In the genomic region with DNA sequence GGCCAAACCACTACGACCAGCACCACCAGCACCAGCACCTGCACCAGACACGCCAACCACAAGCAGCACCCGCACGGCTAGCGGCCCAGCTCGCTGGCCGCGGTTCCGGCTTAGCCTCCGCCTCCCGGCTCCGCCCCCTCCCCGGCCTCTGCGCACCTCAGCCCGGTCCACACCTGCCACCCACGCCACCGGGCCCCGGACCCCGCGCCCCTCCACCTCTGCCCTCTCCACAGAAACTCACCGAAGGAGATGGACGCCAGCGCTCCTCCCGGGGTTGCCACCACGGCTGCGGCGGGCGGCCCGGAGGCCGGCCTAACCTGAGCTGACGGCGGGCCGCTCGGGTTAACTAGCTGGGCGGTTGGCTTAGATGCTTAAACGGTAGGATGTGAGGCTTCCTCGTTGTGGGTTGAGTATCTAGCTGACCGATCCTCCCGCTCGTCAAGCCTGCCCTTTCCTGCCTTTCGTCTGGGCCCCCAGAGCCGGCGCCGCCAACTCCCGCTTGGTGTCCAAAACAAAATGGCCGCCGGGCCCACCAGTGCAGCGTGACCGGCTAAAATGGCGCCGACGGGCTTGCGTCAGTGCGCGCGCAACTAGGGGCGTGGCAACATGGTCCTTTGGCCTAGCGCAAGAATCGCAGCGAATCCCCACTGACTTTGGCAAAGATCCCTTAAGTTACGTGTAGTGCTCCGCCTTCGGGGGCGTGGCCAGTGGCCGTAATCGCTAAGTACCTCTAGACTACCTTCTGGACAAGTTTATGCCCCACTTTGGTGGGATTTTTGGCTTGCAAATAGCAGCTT, we compare ENCODE assay signal across 8 mouse cellular contexts. TPM values are rescaled to one million over a fixed set of nuclear protein-coding genes. Genes with fewer than 3 reads are reported as not detected.
A peak's percentile ranks its signal among the peaks of the same experiment; 100 is the strongest.
DNase-seq lines count a peak whose midpoint lies in the region; ATAC-seq and TF ChIP-seq lines count a peak whose summit lies in the region.

Chtop (minus strand) TSS at position 549 of the 797 bp plus-strand sequence.

- under 1% methylated on average over 49 of the region's 66 CpGs for WGBS in embryonic facial prominence, embryonic 14.5 days
- WGBS in heart, adult 2 months = under 1% methylated on average over 66 of the region's 66 CpGs
- under 1% methylated on average over 66 of the region's 66 CpGs for WGBS in limb, embryonic 13.5 days
- WGBS in midbrain, embryonic 16.5 days = under 1% methylated on average over 65 of the region's 66 CpGs

- H3K9ac ChIP-seq in embryonic facial prominence, embryonic 14.5 days (ENCODE audit: low read depth, low read length) = peak within 1 kb of the TSS; percentile 99
- peak within 1 kb of the TSS; percentile 91 for H3K9ac ChIP-seq in heart, adult 2 months (ENCODE audit: low read depth, low read length)
- H3K9ac ChIP-seq in limb, embryonic 13.5 days = peak within 1 kb of the TSS; percentile 95
- H3K9ac ChIP-seq in midbrain, embryonic 16.5 days (ENCODE audit: low read depth, low read length) = peak within 1 kb of the TSS; percentile 99

- no peak for TF ChIP-seq CTCF in heart, adult 2 months (IDR thresholded peaks at IDR 0.05)

- ATAC-seq in embryonic facial prominence, embryonic 14.5 days (ENCODE audit: low read depth) = peak; percentile 92
- peak; percentile 93 for ATAC-seq in limb, embryonic 13.5 days (ENCODE audit: low FRiP score, low read depth)
- peak; percentile 91 for ATAC-seq in midbrain, embryonic 16.5 days

- H3K4me1 ChIP-seq in embryonic facial prominence, embryonic 14.5 days (ENCODE audit: control insufficient read depth, insufficient read depth, low read length) = peaks cover 14% of the 10 kb centered on the region; the same call in 1 of the 2 replicates
- H3K4me1 ChIP-seq in heart, adult 2 months (ENCODE audit: control insufficient read depth, insufficient read depth, low read length) = peaks cover 3% of the 10 kb centered on the region
- peaks cover 22% of the 10 kb centered on the region for H3K4me1 ChIP-seq in limb, embryonic 13.5 days
- peaks cover 20% of the 10 kb centered on the region for H3K4me1 ChIP-seq in midbrain, embryonic 16.5 days (ENCODE audit: control insufficient read depth, insufficient read depth, low read length)

- TF ChIP-seq EP300 in heart, adult 2 months (IDR thresholded peaks at IDR 0.05; ENCODE audit: insufficient read depth, low read depth, low read length) = peak; percentile 74

- intact Hi-C loops in heart, adult 2 months (cut with DNase I) = loop anchor here (2.0 kb wide), 2 partner anchors 18 to 32 kb away; partner anchors contain the start of genes Ilf2 and Snapin

- peaks cover 36% of the 10 kb centered on the region for H3K36me3 ChIP-seq in embryonic facial prominence, embryonic 14.5 days (ENCODE audit: control insufficient read depth, insufficient read depth, low read length)
- peaks cover 35% of the 10 kb centered on the region for H3K36me3 ChIP-seq in heart, adult 2 months (ENCODE audit: control insufficient read depth, insufficient read depth, low read length)
- H3K36me3 ChIP-seq in limb, embryonic 13.5 days = peaks cover 35% of the 10 kb centered on the region
- peaks cover 9% of the 10 kb centered on the region; the same call in 1 of the 2 replicates for H3K36me3 ChIP-seq in midbrain, embryonic 16.5 days (ENCODE audit: control insufficient read depth, insufficient read depth, low read length)

- H3K79me2 ChIP-seq in heart, adult 2 months (replicated peaks; ENCODE audit: control insufficient read depth, insufficient read depth, low read length) = peaks cover 3% of the 10 kb centered on the region; the same call in 1 of the 2 replicates

- peak within 1 kb of the TSS; percentile 95 for H3K4me3 ChIP-seq in embryonic facial prominence, embryonic 14.5 days (ENCODE audit: low read depth, low read length)
- peak within 1 kb of the TSS; percentile 88 for H3K4me3 ChIP-seq in heart, adult 2 months
- H3K4me3 ChIP-seq in limb, embryonic 13.5 days = peak within 1 kb of the TSS; percentile 74
- peak within 1 kb of the TSS; percentile 98 for H3K4me3 ChIP-seq in midbrain, embryonic 16.5 days (ENCODE audit: low read depth, low read length)

- no peaks in the 10 kb centered on the region for H3K9me3 ChIP-seq in embryonic facial prominence, embryonic 14.5 days (ENCODE audit: control insufficient read depth, low read length)
- H3K9me3 ChIP-seq in limb, embryonic 13.5 days = no peaks in the 10 kb centered on the region
- no peaks in the 10 kb centered on the region for H3K9me3 ChIP-seq in midbrain, embryonic 16.5 days (replicated peaks; ENCODE audit: control insufficient read depth, low read length, poor library complexity, severe bottlenecking)

- TF ChIP-seq POLR2A in heart, adult 2 months (IDR thresholded peaks at IDR 0.05; ENCODE audit: insufficient read depth, low read depth, low read length) = peak; percentile 79

- H3K27ac ChIP-seq in embryonic facial prominence, embryonic 14.5 days (replicated peaks; ENCODE audit: low read depth, low read length) = peak within 1 kb of the TSS; percentile 94
- H3K27ac ChIP-seq in heart, adult 2 months = peak within 1 kb of the TSS; percentile 91
- H3K27ac ChIP-seq in limb, embryonic 13.5 days = peak within 1 kb of the TSS; percentile 93
- peak within 1 kb of the TSS; percentile 98 for H3K27ac ChIP-seq in midbrain, embryonic 16.5 days (ENCODE audit: low read length)

- H3K27me3 ChIP-seq in embryonic facial prominence, embryonic 14.5 days (replicated peaks; ENCODE audit: control insufficient read depth, insufficient read depth, low read length) = peaks cover 6% of the 10 kb centered on the region; the same call in 1 of the 2 replicates
- no peaks in the 10 kb centered on the region for H3K27me3 ChIP-seq in heart, adult 2 months (ENCODE audit: control insufficient read depth, insufficient read depth, low read length)
- peaks cover 19% of the 10 kb centered on the region for H3K27me3 ChIP-seq in limb, embryonic 13.5 days
- peaks cover 18% of the 10 kb centered on the region for H3K27me3 ChIP-seq in midbrain, embryonic 16.5 days (ENCODE audit: control insufficient read depth, insufficient read depth, low read depth, low read length)

- H3K4me2 ChIP-seq in embryonic facial prominence, embryonic 14.5 days (ENCODE audit: low read depth, low read length) = peak within 1 kb of the TSS; percentile 64
- peak within 1 kb of the TSS; percentile 84 for H3K4me2 ChIP-seq in limb, embryonic 13.5 days (replicated peaks)
- peak within 1 kb of the TSS; percentile 75 for H3K4me2 ChIP-seq in midbrain, embryonic 16.5 days (ENCODE audit: low read length)

- peak; percentile 99 for DNase-seq in 3T3-L1 (ENCODE audit: low read depth, low spot score)
- peak; percentile 97 to 99 for DNase-seq in adrenal gland, postnatal 4 days (ENCODE audit: low spot score in 2 of 2)
- peak; percentile 99 for DNase-seq in embryonic facial prominence, embryonic 14.5 days (ENCODE audit: low spot score)
- DNase-seq in heart, adult 2 months = peak; percentile 99 to 100
- DNase-seq in kidney, adult 8-10 months = peak; percentile 99 to 100
- peak; percentile 100 for DNase-seq in spleen, postnatal 10 days (ENCODE audit: low spot score in 2 of 2)

RNA-seq across cellular contexts. Expression of gene Chtop, which starts in this region (rescaled TPM):
- total RNA-seq in adrenal gland, postnatal 4 days (2021) = 100 to 1,000 TPM; 137 to 138 TPM
- polyA plus RNA-seq in embryonic facial prominence, embryonic 14.5 days (2014; fragmentation: Nextera tagmentation; extraction: Ambion mirVana) = 92.1 and 98.4 TPM in 2 replicates
- 10 to 100 TPM; 90.0 to 93.0 TPM for total RNA-seq in heart, adult 2 months (2021)
- polyA plus RNA-seq in heart, adult 2 months (2012; rRNA removed) = 30.4 and 51.4 TPM in 2 replicates
- polyA plus RNA-seq in limb, embryonic 13.5 days (2015; fragmentation: Nextera tagmentation; extraction: Ambion mirVana) = 186 and 187 TPM in 2 replicates
- 167 and 181 TPM in 2 replicates for polyA plus RNA-seq in midbrain, embryonic 16.5 days (2015; fragmentation: Nextera tagmentation; extraction: Ambion mirVana)

Comparison
In these comparisons a context has a peak if more than half of its experiments do, and no peak if none do; other contexts are left out.
1. Peak in every context shown above with its lines: DNase-seq, ATAC-seq, H3K4me3 ChIP-seq and H3K27ac ChIP-seq.